In the genomic region with DNA sequence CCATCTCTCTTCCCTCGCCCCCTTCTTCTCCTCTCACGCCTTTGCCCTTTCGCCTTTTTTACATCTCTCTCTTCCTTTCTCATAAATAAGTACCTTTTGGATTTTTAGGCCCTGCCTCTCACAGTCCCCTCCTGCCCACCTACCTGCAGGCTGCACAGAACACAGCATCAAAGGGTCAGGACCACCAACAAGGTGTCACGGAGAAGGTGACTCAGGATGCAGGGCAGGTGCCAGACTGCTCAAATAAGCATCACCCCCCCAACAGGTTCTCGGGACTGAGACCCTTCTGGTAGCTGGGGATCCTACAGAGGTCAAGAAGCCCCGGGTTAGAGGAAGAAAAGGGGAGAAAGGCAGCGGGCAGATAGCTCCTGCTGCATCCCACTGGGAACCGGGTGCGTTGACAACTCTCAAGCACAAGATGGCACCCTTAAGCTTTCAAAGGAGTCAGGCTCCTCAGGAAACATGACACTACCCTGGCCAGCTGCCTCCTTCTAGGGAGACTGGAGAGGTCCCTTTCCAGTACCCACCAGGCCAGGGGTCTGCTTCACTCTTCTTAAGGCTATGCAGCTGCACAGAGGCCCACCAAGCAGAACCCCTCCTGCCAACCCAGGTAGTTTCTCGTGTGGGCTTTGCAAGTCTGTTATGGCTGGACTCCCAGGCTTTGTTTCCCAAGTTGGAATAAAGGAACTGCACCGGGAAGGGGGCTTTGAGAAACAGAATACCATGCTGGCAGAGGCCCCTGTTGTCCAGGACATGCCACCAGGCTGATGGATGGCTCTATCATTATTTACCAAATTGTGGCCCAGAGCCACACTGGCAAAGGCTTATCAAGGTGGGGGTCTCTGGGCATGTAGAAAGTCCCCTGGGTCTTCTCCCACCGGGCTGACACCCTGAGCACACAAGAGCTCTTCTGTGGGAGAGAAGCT, we compare ENCODE assay signal across 8 mouse cellular contexts.
DNase-seq lines count a peak whose midpoint lies in the region; ATAC-seq lines count a peak whose summit lies in the region.

No protein-coding gene starts in this region.

- peak; percentile 15 for DNase-seq in MN1 (ENCODE audit: low spot score)
- peak; percentile 11 for DNase-seq in cerebellum, adult 11-12 months
- peak; percentile 42 for DNase-seq in heart, postnatal 25 days (ENCODE audit: low spot score)
- peak; percentile 58 to 84 for DNase-seq in layer of hippocampus, adult 18-20 months (ENCODE audit: low spot score in 2 of 2)
- peak; percentile 72 for DNase-seq in urinary bladder, postnatal 14 days (ENCODE audit: low spot score)

- H3K4me3 ChIP-seq in forebrain, embryonic 13.5 days, result no peak overlapping the region
- no peak overlapping the region for H3K4me3 ChIP-seq in liver, embryonic 15.5 days (replicated peaks)
- H3K4me3 ChIP-seq in neural tube, embryonic 15.5 days (replicated peaks), result no peak overlapping the region

- WGBS in forebrain, embryonic 13.5 days, result 37% methylated on average over 12 of the region's 12 CpGs
- 35% methylated on average over 12 of the region's 12 CpGs for WGBS in liver, embryonic 15.5 days (ENCODE audit: insufficient replicate concordance)
- 35% methylated on average over 12 of the region's 12 CpGs for WGBS in neural tube, embryonic 15.5 days

- peaks cover 20% of the 10 kb centered on the region; the same call in 1 of the 2 replicates for H3K27me3 ChIP-seq in forebrain, embryonic 13.5 days
- H3K27me3 ChIP-seq in liver, embryonic 15.5 days, result peaks cover 56% of the 10 kb centered on the region
- H3K27me3 ChIP-seq in neural tube, embryonic 15.5 days (replicated peaks), result peaks cover 2% of the 10 kb centered on the region; the same call in 1 of the 2 replicates

- no peak overlapping the region for H3K9ac ChIP-seq in forebrain, embryonic 13.5 days
- H3K9ac ChIP-seq in liver, embryonic 15.5 days, result no peak overlapping the region
- no peak overlapping the region for H3K9ac ChIP-seq in neural tube, embryonic 15.5 days (replicated peaks)

- H3K36me3 ChIP-seq in forebrain, embryonic 13.5 days (ENCODE audit: poor library complexity, severe bottlenecking), result no peaks in the 10 kb centered on the region
- no peaks in the 10 kb centered on the region for H3K36me3 ChIP-seq in liver, embryonic 15.5 days (replicated peaks)
- no peaks in the 10 kb centered on the region for H3K36me3 ChIP-seq in neural tube, embryonic 15.5 days

- no peak overlapping the region for H3K4me2 ChIP-seq in forebrain, embryonic 13.5 days
- H3K4me2 ChIP-seq in liver, embryonic 15.5 days, result no peak overlapping the region
- no peak overlapping the region for H3K4me2 ChIP-seq in neural tube, embryonic 15.5 days

- no peak overlapping the region for H3K27ac ChIP-seq in forebrain, embryonic 13.5 days
- H3K27ac ChIP-seq in liver, embryonic 15.5 days (replicated peaks), result no peak overlapping the region
- peak overlapping the region; percentile 65 for H3K27ac ChIP-seq in neural tube, embryonic 15.5 days (replicated peaks)

- ATAC-seq in forebrain, embryonic 13.5 days, result peak; percentile 73
- ATAC-seq in liver, embryonic 15.5 days (ENCODE audit: insufficient read depth), result peak; percentile 24; the same call in 1 of the 2 replicates
- ATAC-seq in neural tube, embryonic 15.5 days (ENCODE audit: low FRiP score), result peak; percentile 71

- intact Hi-C loops in heart, postnatal 25 days (cut with DNase I), result loop anchor here (2.0 to 10.0 kb wide), 7 partner anchors 210 to 1630 kb away; no protein-coding TSS in a partner anchor

- H3K4me1 ChIP-seq in forebrain, embryonic 13.5 days, result 0 out of 2 replicates have a peak, but pooled peaks cover 9% of the 10 kb centered on the region
- H3K4me1 ChIP-seq in liver, embryonic 15.5 days (replicated peaks), result no peaks in the 10 kb centered on the region
- H3K4me1 ChIP-seq in neural tube, embryonic 15.5 days, result peaks cover 38% of the 10 kb centered on the region

- no peaks in the 10 kb centered on the region for H3K9me3 ChIP-seq in forebrain, embryonic 13.5 days (replicated peaks)
- no peaks in the 10 kb centered on the region for H3K9me3 ChIP-seq in liver, embryonic 15.5 days (replicated peaks)
- H3K9me3 ChIP-seq in neural tube, embryonic 15.5 days (replicated peaks), result no peaks in the 10 kb centered on the region

Comparison
In these comparisons a context has a peak if more than half of its experiments do, and no peak if none do; other contexts are left out.
1. DNase-seq: peak in every context shown above with its lines; median percentile 72 in urinary bladder, postnatal 14 days; 71 in layer of hippocampus, adult 18-20 months; 42 in heart, postnatal 25 days; 15 in MN1; 11 in cerebellum, adult 11-12 months.